Mouse (Mus musculus) hindbrain, embryonic 10.5 days (tissue): ENCODE measurements around the gene Zfp281. TPM values are rescaled to one million over a fixed set of nuclear protein-coding genes. Genes with fewer than 3 reads are reported as not detected.

Experiments used
- polyA plus RNA-seq: library from polyadenylated mRNA; unstranded; fragments of >200 nt; fragmentation: Nextera tagmentation; extraction: Ambion mirVana; gene quantifications from 2 replicates; pipeline ENCODE4 v1.2.1, GENCODE M21; 2016

Gene Zfp281
- polyA plus RNA-seq, 1 experiment from 2014 or later: 22.9 TPM

Other genes starting within 250 kb of the Zfp281 start
- gene Ddx59, start 209.6 kb upstream of the Zfp281 start, polyA plus RNA-seq: 17.7 and 21.1 TPM in 2 replicates
- 6.1 and 7.3 TPM in 2 replicates for gene Kif14, start 158.6 kb upstream of the Zfp281 start, polyA plus RNA-seq